Mouse (Mus musculus) kidney, embryonic 14.5 days (tissue): ENCODE data around the gene Commd8. TPM values are rescaled to one million over a fixed set of nuclear protein-coding genes. Genes with fewer than 3 reads are reported as not detected.

ENCODE experiments used
- ATAC-seq: fragments of 200-750 bp; cut with Nextera tagmentation; 2 replicates; pipeline ENCODE4 v1.8.0; 2017; ENCODE audit warnings: moderate number of reproducible peaks, mild to moderate bottlenecking, moderate TSS enrichment, moderate library complexity; ENCODE audit not compliant: low FRiP score, low TSS enrichment
- H3K27ac ChIP-seq: fragments of 300-500 bp; sonication (generic); 2 replicates; pipeline ENCODE4 v1.5.1; 2014; ENCODE audit warnings: low read depth, mild to moderate bottlenecking, low read length, moderate library complexity, mixed read lengths
- H3K27me3 ChIP-seq: fragments of 300-500 bp; sonication (generic); 2 replicates; pipeline ENCODE4 v1.6.1; 2014; ENCODE audit warnings: mild to moderate bottlenecking, low read length; ENCODE audit not compliant: control insufficient read depth, insufficient read depth
- H3K36me3 ChIP-seq: fragments of 300-500 bp; sonication (generic); 2 replicates; pipeline ENCODE4 v1.6.1; 2014; ENCODE audit warnings: low read length, mixed read lengths; ENCODE audit not compliant: control insufficient read depth, insufficient read depth
- H3K4me1 ChIP-seq: fragments of 300-500 bp; sonication (generic); 2 replicates; pipeline ENCODE4 v1.6.1; 2014; ENCODE audit warnings: low read length, mixed read lengths; ENCODE audit not compliant: control insufficient read depth, insufficient read depth
- H3K4me2 ChIP-seq: fragments of 300-500 bp; sonication (generic); replicated peaks from 2 replicates; pipeline ENCODE4 v1.6.1; 2014; ENCODE audit warnings: low read depth, mild to moderate bottlenecking, low read length
- H3K4me3 ChIP-seq: fragments of 300-500 bp; sonication (generic); 2 replicates; pipeline ENCODE4 v1.5.1; 2014; ENCODE audit warnings: mild to moderate bottlenecking, low read length
- H3K9ac ChIP-seq: fragments of 300-500 bp; sonication (generic); 2 replicates; pipeline ENCODE4 v1.6.1; 2014; ENCODE audit warnings: low read depth, mild to moderate bottlenecking, low read length, moderate library complexity
- H3K9me3 ChIP-seq: fragments of 300-500 bp; sonication (generic); 2 replicates; pipeline ENCODE4 v1.6.1; 2016; ENCODE audit warnings: low read length; ENCODE audit not compliant: control insufficient read depth
- WGBS: fragments of 180-500 bp; shearing (Covaris S2); extraction: QIAGEN DNeasy Blood & Tissue Kit; methylation state at CpG from one replicate; pipeline ENCODE4 v1.1.7; 2014; 5-methylcytosine and 5-hydroxymethylcytosine counted together
- polyA plus RNA-seq: library from polyadenylated mRNA; unstranded; fragments of >200 nt; fragmentation: Nextera tagmentation; extraction: Ambion mirVana; gene quantifications from 2 replicates; pipeline ENCODE4 v1.2.1, GENCODE M21; 2014

The Commd8 gene
- polyA plus RNA-seq, 1 experiment from 2014 or later = 155 TPM

DNA sequence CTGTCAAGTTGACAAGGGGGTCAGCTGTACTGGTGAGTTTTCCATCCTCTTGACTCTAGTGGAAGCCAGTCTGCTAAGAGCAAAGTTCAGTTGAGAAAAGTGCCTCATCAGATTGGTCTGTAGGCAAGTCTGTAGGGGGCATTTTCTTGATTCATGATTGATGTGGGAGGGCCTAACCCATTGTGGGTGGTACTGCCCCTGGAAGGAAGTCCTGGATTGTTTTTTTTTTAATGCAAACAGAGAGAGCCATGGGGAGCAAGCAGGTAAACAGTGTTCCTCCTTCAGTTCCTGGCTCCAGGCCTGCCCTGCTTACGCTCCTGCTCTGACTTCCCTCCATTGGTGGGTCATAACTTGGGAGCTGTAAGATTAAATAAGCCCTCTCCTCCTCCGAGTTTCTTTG is 34.1 kb downstream of the Commd8 start:
- Histone ChIP-seq H3K4me1 (no peaks in the 10 kb centered on the region), H3K27me3 (no peaks in the 10 kb centered on the region), H3K9me3 (no peaks in the 10 kb centered on the region), H3K4me3 (no peak overlapping the region), H3K36me3 (no peaks in the 10 kb centered on the region), H3K4me2 (no peak overlapping the region), H3K27ac (no peak overlapping the region), H3K9ac (no peak overlapping the region)
- WGBS = 57% methylated on average over 2 of the region's 2 CpGs
- ATAC-seq = no peak

DNA sequence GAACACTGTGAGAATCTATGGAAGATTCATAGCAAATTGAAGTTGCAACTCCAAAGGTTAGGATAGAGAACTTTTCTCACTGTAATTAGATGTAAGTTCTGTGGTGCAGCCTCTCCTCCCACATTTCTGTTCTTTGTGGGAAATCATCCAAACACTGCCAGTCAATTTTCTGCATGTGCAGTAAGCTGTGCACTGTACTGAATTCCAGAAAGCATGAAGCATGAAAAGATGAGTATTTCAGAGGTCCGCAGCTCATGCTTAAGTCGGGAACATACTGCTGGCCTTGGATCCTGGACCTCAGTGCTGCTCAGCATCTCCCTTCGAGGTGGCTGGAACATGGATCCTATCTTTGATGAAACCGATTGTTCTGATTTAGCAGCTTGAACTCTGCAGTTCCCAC is 41.3 kb downstream of the Commd8 start:
- Histone ChIP-seq H3K4me1 (no peaks in the 10 kb centered on the region), H3K4me2 (no peak overlapping the region), H3K27ac (no peak overlapping the region), H3K9me3 (no peaks in the 10 kb centered on the region), H3K27me3 (no peaks in the 10 kb centered on the region), H3K36me3 (no peaks in the 10 kb centered on the region), H3K4me3 (no peak overlapping the region), H3K9ac (no peak overlapping the region)
- ATAC-seq = no peak
- WGBS = 73% methylated on average over 4 of the region's 4 CpGs

DNA sequence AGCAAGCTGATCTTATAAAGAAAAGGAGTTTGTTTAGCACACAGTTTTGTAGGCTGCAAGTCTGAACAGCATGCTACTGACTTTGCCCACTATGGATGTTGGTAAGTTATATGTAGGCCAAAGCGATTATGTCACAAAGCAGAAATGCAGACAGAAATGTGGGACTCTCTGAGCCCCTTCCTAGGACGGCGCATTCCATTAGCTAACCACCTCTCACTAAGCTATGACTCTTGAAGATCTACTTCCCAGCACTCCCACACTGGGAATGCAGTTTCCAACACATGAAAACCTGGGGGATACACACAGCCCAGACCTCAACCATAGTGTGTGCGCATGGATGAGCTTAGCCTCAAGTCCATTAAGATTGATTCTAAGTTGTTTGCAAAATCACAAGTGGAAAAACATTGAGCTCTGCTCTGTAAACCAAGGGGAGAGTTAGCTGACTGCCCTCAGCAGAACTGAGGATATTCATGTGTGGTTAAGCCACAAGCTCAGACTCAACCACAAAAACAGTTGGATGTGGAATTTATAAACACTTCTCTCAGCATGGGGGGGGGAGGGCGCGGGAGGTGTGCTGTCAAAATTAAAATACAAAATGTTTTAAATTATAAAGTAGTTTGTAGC is 45.5 kb downstream of the Commd8 start:
- Histone ChIP-seq H3K4me1 (no peaks in the 10 kb centered on the region), H3K9ac (no peak overlapping the region), H3K36me3 (no peaks in the 10 kb centered on the region), H3K27ac (no peak overlapping the region), H3K4me3 (no peak overlapping the region), H3K27me3 (no peaks in the 10 kb centered on the region), H3K4me2 (no peak overlapping the region), H3K9me3 (no peaks in the 10 kb centered on the region)
- WGBS = 88% methylated on average over 6 of the region's 6 CpGs
- no peak for ATAC-seq
